Mouse (Mus musculus): ENCODE measurements around the gene Frzb. TPM values are rescaled to one million over a fixed set of nuclear protein-coding genes. Genes with fewer than 3 reads are reported as not detected.

Frzb gene
- total RNA-seq, 2 experiments from 2014 or later, result not detected

DNA sequence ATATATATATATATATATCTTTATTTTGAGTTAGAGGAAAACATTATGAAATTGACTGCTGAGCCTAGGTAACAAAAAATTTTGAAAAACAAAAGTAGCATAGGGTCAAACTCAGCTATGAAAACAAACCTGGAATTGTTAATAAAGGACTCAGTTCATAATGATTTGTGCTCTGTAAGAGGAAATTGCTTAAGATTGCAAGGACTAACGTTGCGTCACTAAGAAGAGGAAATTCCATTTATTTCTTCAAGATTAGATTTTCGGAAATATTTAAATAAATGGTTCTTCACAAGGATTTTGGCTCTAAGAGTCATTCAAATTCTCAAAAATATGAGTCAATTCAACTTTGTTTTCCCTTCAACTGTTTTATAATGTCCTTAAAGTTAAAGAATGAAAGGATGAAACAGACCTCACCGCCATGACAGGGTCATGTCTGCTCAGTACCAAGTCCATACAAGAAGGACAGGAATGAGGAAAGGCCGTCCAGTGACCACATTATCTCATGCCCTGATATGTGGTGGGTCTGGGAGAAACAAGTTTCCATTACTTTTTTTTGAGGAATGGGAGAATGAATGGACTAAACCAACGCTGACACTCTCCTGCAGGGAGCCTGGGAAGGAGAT lies 14.1 kb downstream of the Frzb start:
- no peak for ATAC-seq (replicated peaks; ENCODE audit: low FRiP score, poor library complexity, severe bottlenecking)

DNA sequence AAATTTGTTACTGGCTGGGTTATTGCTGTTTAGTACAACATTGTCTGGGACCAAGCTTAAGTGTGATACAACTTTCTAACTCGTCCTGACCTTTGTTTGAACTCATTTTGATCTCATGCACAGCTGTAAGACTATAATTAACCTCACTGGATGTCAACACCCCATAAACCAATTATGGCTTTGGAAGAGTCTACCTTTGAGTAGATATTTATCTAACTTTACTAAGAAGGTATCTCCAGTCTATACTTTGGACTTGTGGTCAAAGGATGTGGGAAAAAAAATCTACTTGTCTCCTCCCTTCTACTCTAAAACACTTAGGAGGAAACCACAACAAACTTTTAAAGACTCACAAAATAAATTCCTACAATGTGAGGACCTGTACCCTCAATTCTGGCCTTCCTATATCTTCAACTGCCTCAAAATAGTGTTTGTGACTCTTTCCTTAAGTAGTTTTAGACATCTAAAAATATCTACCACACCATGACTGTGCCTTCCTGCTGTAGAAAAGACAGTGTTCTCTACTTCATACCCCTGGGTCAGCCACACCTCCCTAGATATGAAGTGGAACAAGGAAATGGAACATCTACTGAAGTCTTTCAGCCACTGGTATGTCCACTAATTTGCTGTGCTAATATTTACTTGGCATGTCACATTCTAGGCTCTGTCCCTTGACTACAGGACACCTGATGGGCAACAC lies 16.9 kb downstream of the Frzb start:
- no peak for ATAC-seq (replicated peaks; ENCODE audit: low FRiP score, poor library complexity, severe bottlenecking)

DNA sequence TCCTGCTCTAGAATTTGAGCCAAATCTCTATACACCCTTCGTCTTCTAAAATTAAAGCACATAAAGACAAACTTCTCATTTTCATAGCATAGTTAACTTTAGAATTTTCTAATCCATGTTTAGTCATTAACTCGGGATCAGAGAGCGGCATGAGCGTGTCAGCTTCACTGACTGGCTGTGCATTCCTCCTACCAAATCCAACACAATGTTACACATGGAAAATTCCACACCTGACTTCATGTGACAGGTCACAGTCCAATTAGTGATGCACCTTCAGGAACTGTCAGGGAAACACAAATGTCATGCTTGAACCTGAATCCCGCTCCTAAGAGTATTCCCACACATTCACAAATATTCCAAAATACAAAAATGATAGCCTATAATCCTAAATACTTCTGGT lies 24.3 kb downstream of the Frzb start:
- no peak for ATAC-seq (replicated peaks; ENCODE audit: low FRiP score, poor library complexity, severe bottlenecking)

DNA sequence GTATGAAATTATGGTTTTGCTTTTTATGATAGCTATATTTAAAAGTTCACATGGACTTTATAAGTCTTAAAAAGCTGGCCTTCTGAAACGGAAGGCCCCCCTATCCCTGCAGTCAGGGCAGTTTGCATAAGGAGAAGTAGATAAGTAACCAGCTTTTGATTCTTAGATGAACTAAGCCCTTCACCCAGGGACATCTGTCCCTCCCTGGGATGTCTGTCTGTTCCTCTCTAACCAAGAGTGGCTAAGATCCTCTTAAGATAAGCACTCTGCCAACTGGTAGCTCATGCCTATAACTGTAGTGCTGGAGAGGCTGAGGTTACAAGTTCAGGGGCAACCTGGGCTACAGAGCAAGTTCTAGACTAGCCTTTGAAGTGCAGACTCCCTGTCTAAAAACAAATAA lies 25.4 kb downstream of the Frzb start:
- ATAC-seq (replicated peaks; ENCODE audit: low FRiP score, poor library complexity, severe bottlenecking), result no peak

DNA sequence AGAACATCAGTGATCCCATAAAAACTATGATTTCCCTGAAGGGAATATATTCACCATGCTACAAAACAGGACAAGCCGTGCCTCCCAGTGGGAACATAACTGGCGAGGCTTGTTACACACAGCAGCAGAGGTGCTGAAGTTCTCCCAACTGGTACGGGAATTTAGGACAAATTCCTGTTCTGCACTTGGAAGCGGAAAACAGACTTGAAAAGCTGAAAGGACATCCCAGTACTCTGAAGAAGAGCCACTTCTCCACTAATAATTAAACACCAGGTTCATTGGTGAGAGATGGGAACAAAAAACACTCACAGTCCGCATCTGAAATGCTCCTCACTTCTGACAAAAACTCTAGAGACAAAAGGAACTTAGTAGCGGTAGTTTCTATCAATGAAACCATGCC lies 31.1 kb downstream of the Frzb start:
- ATAC-seq (replicated peaks; ENCODE audit: low FRiP score, poor library complexity, severe bottlenecking), result no peak

DNA sequence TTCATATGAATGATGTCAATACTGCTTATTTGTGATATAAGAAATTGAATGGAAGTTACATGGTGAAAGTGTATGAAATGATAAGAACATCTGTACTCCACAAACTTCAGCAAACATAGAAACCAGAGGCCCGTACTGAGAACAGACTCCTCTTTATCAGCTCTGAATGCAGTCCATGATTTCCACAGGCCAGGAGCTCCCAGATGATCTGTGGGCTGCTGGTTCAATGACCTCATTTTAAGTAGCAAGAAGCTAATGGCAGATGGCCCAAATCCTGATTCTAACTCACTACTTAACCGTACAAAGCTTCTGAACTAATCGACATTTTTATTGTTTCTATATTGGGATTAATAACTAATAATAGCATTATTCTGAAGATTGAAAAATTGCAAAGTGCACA lies 33.0 kb downstream of the Frzb start:
- no peak for ATAC-seq (replicated peaks; ENCODE audit: low FRiP score, poor library complexity, severe bottlenecking)

DNA sequence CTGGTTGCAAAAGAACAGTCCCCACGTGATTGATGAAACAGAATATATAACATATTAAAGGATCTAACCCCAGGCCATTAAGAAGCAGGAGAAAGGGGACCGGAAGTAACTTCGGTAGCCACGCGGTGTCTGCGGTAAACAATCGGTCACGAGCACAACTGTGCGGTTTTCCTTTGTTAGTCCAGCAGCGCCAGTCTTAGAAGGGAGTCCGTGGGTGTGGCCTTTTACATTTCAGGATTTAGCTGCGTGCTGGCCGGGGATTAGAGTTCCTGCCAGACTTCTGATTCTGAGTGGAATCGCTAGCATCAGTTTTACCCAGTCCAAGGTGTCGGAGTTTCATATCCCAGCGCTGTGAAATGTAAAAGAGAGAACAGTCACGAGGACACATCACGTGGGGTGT lies 34.3 kb downstream of the Frzb start:
- ATAC-seq (replicated peaks; ENCODE audit: low FRiP score, poor library complexity, severe bottlenecking), result no peak

DNA sequence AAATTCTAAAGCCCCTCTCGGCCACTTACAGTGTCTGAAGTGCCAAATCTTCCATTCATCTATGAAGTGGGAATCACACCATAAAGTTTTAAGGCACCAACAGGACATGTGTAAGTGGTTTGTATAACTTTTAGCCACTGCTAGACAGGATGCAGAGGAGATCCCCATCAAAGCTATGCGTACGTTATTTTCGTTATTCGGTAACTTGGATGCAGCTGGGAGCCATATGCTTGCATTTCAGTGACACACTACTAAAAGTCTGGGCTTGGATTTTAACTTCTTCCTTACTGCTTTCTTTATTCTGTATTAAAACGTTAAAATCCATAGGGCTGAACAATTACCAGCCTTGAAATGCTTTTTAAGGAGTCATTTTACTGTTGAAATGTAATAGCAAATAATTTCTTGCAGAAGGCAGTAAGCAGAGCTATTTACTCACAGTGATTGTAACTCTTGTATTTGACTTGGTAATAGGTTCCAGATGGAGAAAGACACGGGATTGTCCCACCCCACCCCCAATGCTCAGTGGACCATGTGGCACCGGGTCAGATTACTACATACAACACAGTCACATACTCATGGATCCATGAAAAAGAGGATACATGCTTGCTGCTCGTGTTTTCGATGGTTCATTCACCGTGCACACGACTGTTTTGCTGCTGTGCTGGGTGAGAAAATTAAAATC lies 37.4 kb downstream of the Frzb start:
- ATAC-seq (replicated peaks; ENCODE audit: low FRiP score, poor library complexity, severe bottlenecking), result no peak

DNA sequence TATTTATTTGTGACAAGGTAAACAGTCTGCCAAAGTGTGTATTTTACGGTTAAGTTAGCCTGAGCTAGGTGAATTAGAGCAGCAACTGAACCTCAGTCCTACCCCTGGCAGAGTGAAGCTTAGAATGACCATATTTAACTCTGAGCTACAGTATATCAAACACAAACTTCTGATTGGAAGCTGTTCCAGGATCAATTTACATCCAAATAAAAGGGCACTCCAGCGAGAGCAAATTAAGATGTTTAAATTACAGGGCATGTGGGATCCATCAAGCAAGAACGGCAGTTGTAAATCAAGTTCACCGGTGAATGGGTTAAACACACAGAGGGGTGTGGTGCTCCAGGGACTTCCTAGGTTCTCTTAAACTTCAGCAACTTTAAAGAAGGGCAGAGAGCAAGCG lies 42.7 kb downstream of the Frzb start:
- ATAC-seq (replicated peaks; ENCODE audit: low FRiP score, poor library complexity, severe bottlenecking), result no peak

DNA sequence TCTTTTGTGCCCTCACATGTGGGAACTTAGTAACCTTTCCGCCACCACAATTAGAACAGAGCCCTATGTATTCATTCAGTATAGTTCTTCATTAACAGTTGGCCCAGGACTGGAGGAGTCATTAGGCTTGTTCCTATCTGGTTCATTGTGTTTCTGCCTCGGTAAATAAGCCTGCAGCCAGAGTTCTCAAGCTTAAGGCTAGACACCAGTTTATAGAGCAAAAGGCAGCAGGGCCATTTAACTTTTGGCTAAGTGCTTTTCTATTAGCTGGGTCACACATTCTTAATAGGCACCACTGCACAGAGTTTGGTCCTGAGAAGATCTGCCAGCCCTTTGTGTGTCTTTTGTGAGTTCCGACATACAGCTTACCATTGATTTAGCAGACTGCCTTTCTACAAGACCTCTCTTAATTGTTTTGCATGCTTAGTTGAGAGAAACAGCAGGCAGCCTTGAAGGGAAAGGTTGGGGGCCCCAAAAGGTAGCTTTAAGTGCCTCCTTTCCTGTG lies 48.8 kb downstream of the Frzb start:
- ATAC-seq (replicated peaks; ENCODE audit: low FRiP score, poor library complexity, severe bottlenecking), result no peak

DNA sequence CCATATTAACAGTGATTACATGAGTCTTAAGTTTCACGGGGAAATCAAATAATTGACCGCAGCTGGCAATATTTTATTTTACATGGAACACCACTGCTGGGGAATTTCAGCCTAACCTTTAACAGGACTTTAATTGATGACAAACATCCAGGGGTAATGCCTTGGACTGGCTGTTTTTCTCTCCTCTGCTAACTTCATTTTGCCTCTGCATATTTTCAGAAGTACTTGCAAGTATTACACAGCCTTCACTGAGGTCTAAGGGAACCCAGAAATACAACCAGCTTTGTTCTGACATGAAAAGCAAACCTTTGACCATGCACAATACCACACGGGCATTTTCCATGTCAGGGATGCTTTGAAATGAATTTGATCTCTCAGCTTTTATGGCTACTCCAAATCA lies 50.6 kb downstream of the Frzb start:
- no peak for ATAC-seq (replicated peaks; ENCODE audit: low FRiP score, poor library complexity, severe bottlenecking)

DNA sequence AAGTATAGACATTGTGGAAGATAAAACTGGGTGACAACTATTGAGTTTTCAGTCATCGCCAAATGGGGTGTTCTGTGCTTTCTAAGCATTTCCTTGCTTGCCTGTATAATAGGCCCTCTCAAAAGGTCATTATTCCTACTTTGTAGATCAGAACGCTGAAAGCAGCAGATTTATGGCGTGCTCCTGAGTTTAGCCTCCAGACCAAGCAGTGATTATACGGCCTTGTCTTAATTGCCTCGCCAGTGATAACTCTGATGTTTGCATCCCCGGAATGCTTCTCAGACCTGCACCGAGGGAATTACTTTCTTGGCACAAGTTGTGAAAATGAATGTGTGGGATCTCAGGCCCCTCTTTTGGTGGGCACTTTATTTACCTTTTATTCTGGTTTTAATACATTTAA lies 51.4 kb downstream of the Frzb start:
- ATAC-seq (replicated peaks; ENCODE audit: low FRiP score, poor library complexity, severe bottlenecking), result no peak

DNA sequence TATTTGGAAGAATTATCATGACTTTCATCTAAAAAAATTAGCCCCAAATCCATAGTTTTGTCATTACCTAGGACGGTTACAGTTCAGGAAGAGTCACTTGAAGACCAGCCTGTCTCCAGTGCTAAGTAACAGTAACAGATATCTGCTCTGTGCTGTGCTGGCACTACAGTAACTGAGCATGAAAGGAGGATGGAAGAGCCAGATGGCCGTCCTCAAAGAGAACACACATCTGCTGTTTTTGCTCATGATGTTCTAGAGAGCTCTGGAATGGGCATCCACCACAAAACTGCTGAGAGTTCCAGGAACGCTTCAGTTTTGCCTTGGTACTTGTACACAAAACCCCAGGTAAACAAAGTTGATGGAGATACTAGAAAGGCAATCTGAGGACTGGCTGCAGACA lies 59.1 kb downstream of the Frzb start:
- ATAC-seq (replicated peaks; ENCODE audit: low FRiP score, poor library complexity, severe bottlenecking), result no peak

DNA sequence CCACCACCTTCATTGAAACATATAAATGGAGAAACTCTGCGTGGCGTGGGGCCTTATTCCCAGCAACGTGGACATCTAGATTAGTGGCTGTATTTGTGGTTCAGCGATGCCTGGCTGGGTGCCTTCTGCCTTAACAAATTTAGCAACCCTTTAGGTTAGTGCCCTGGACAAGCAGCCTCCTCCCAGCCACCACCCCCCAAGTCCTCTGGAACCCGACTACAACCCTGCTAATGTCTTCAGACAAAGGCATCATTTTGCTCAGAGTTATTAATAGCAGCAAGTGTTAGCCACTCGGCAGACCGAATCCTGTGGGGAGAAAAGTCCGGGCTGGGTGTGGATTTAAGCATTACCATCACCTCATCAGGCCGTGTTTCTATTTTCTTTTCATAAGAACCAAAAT lies 59.8 kb downstream of the Frzb start:
- no peak for ATAC-seq (replicated peaks; ENCODE audit: low FRiP score, poor library complexity, severe bottlenecking)

DNA sequence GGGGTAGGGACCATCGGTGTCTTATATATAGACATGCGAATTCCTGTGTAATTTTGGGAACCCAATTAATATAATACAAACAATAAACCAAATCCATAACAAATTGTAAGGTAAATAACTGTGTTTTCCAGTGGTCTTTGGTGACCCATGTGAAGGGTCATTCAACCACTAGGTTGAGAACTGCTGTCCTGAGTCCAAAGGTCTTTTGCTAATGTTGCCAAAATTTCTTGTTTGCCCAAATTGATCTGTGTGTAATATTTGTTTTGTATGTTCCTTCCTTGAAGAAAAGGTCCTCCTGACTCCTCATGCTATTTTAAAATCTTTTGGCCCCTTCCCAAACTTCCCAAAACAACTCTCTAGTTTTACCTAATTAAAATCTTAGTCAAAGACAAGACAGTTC lies 61.2 kb downstream of the Frzb start:
- no peak for ATAC-seq (replicated peaks; ENCODE audit: low FRiP score, poor library complexity, severe bottlenecking)

DNA sequence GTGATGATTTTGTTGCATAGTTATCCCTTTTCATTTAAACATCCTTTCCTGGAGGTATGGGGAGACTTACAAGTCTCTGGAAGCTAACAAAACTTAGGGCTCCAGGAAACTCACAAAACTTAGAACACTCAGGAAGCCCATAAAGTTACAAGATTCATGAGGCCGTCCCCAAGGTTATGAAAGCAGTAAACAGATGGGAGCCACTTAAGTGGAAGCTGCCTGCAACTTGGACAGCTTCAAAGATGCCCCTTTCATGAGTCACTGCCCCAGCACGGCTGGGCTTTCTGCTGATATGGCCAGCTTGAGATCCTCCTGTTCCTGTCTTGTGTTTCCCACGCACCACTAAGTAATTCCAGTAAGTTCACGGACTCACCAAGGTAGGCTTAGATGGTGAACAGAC lies 63.0 kb downstream of the Frzb start:
- ATAC-seq (replicated peaks; ENCODE audit: low FRiP score, poor library complexity, severe bottlenecking), result no peak

DNA sequence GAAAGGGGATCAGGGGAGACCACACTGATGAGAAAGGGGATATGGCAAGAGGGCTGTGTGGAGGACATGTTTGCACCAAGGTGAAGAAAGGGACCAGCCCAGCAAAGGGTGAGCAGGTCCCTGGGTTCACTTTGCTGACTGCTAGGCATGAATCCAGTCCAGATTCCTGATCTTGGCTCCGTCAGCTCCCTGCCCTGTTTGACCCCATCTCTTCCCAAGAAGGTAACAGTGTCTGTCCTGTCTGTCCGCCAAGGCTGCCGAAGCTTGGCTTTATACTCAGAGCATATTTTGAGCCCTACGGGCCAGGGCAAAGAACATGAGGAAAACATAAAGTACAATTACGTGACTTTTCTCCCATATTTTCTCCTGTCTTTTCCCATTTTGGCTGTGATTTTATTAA lies 67.6 kb downstream of the Frzb start:
- no peak for ATAC-seq (replicated peaks; ENCODE audit: low FRiP score, poor library complexity, severe bottlenecking)

DNA sequence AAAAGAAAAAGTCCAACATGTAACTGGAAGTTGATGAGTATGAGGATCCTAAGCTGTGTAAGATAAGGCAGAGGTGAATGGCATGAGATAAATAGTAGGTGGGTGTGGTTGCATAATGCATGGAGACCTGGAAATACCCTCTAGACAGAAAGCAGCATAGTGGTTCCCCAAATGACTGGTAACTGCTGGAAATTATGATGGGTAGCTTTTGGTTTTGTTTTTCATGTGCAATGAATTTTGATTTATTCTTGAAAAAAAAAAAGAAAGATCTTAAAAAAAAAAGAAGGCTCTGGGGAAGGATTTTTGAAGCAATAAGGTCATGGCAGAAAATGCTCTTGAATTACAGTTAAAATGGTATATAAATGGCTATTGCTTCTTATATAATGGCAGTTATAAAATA lies 72.5 kb downstream of the Frzb start:
- ATAC-seq (replicated peaks; ENCODE audit: low FRiP score, poor library complexity, severe bottlenecking), result no peak

DNA sequence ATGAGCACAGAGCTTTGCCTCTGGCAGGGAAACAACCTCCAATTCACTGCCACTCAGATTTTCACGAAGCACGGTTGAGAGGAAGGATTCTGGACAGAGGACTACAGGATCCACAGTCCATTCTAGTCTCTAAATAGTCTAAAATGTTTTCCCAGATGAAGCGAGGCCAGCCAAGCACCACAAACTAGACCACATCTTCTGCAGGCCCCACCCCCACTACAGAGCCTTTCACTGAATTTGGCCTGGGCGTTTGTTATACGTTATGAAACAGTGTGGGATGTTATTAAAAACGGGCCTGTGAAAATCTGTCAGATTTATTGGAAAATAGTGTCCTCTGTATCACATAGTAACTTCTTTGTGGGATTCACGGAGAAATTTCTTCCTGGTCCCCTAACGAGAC lies 76.0 kb downstream of the Frzb start:
- no peak for ATAC-seq (replicated peaks; ENCODE audit: low FRiP score, poor library complexity, severe bottlenecking)
